25 mouse cellular contexts compared by ENCODE assay signal in the genomic region with DNA sequence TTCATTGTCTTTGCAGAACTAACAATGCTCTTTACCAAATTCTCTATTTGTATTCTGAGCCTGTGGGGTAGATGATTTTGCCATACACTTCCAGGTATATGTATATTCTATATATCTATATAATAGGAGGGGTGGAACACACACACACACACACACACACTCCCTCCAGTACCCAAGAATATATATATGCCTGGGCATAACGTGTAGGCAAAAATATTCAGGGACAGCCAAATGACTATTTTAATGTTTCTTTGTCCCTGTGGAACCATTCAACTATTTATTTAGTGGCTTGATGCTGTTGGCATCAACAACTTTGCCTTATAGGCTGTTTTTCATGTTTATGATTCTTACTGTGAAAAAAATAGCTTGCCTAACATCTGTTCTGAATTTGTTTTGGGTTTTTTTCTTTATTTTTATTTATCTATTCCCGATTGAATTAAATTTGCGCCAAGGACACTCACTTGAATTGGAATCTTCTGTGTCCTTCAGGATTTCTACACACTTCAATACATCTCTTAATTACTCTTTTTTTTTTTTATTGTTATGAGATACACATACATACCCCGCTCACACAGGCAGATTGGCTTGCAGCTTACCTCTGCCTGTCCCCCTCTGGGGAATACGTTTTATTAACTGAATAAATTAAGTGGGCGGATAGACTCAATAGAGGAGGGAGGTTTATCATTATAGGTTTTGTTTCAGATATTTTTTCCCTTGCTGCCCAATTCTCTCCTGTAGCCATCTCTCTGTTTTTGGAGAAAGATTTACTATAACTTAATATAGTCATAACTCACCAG.
DNase-seq lines count a peak whose midpoint lies in the region; ATAC-seq lines count a peak whose summit lies in the region.
"Had no signal": no experiment of that assay in that cellular context is flagged by ENCODE, and none has a peak within 500 bp of the region (broad histone marks: within the 10 kb centered on the region; RNA-seq: fewer than 3 reads in every experiment).

No protein-coding gene starts in this region.

- no peak overlapping the region for H3K4me2 ChIP-seq in midbrain, embryonic 11.5 days
- no peak overlapping the region for H3K4me2 ChIP-seq in hindbrain, embryonic 15.5 days
- H3K4me2 ChIP-seq in midbrain, embryonic 14.5 days (ENCODE audit: low read length) = no peak overlapping the region
- H3K4me2 ChIP-seq in neural tube, embryonic 15.5 days = no peak overlapping the region
- H3K4me2 ChIP-seq: embryonic facial prominence, embryonic 15.5 days; forebrain, embryonic 12.5 days; limb, embryonic 12.5 days; lung, embryonic 14.5 days had no signal

- no peaks in the 10 kb centered on the region for H3K4me1 ChIP-seq in midbrain, embryonic 11.5 days (ENCODE audit: control insufficient read depth, insufficient read depth, low read length)
- peaks cover 3% of the 10 kb centered on the region; the same call in 1 of the 2 replicates for H3K4me1 ChIP-seq in midbrain, embryonic 10.5 days
- H3K4me1 ChIP-seq in hindbrain, embryonic 15.5 days (replicated peaks) = peaks cover 8% of the 10 kb centered on the region
- H3K4me1 ChIP-seq in midbrain, embryonic 14.5 days (ENCODE audit: control insufficient read depth, insufficient read depth, low read length) = peaks cover 7% of the 10 kb centered on the region; the same call in 1 of the 2 replicates
- peaks cover 13% of the 10 kb centered on the region for H3K4me1 ChIP-seq in neural tube, embryonic 15.5 days
- H3K4me1 ChIP-seq: embryonic facial prominence, embryonic 10.5 days; forebrain, embryonic 12.5 days had no signal

- WGBS in midbrain, embryonic 11.5 days = 85% methylated on average over 6 of the region's 6 CpGs
- 86% methylated on average over 6 of the region's 6 CpGs for WGBS in midbrain, embryonic 10.5 days
- 56% methylated on average over 6 of the region's 6 CpGs for WGBS in hindbrain, embryonic 15.5 days
- 56% methylated on average over 6 of the region's 6 CpGs for WGBS in midbrain, embryonic 14.5 days
- WGBS in neural tube, embryonic 15.5 days = 35% methylated on average over 6 of the region's 6 CpGs

- H3K9ac ChIP-seq in midbrain, embryonic 11.5 days (ENCODE audit: low read length) = no peak overlapping the region
- H3K9ac ChIP-seq in hindbrain, embryonic 15.5 days = no peak overlapping the region
- no peak overlapping the region for H3K9ac ChIP-seq in midbrain, embryonic 14.5 days (replicated peaks; ENCODE audit: low read length)
- H3K9ac ChIP-seq in neural tube, embryonic 15.5 days (replicated peaks) = no peak overlapping the region
- H3K9ac ChIP-seq: embryonic facial prominence, embryonic 15.5 days; forebrain, embryonic 12.5 days; forebrain, postnatal 0 days; limb, embryonic 12.5 days; lung, embryonic 14.5 days had no signal

- no peak overlapping the region for H3K4me3 ChIP-seq in midbrain, embryonic 11.5 days (ENCODE audit: low read depth, low read length)
- H3K4me3 ChIP-seq in midbrain, embryonic 10.5 days = no peak overlapping the region
- no peak overlapping the region for H3K4me3 ChIP-seq in hindbrain, embryonic 15.5 days
- H3K4me3 ChIP-seq in midbrain, embryonic 14.5 days (replicated peaks; ENCODE audit: low read depth, low read length) = no peak overlapping the region
- H3K4me3 ChIP-seq in neural tube, embryonic 15.5 days (replicated peaks) = no peak overlapping the region
- H3K4me3 ChIP-seq: embryonic facial prominence, embryonic 10.5 days; embryonic facial prominence, embryonic 15.5 days; forebrain, embryonic 12.5 days; limb, embryonic 12.5 days had no signal

- H3K9me3 ChIP-seq in midbrain, embryonic 11.5 days (ENCODE audit: control insufficient read depth, low read length) = no peaks in the 10 kb centered on the region
- H3K9me3 ChIP-seq in midbrain, embryonic 10.5 days (replicated peaks) = no peaks in the 10 kb centered on the region
- H3K9me3 ChIP-seq in hindbrain, embryonic 15.5 days = no peaks in the 10 kb centered on the region
- no peaks in the 10 kb centered on the region for H3K9me3 ChIP-seq in midbrain, embryonic 14.5 days (ENCODE audit: control insufficient read depth, low read length)
- H3K9me3 ChIP-seq in neural tube, embryonic 15.5 days (replicated peaks) = no peaks in the 10 kb centered on the region
- H3K9me3 ChIP-seq: embryonic facial prominence, embryonic 10.5 days; embryonic facial prominence, embryonic 15.5 days; forebrain, embryonic 12.5 days; limb, embryonic 12.5 days had no signal

- H3K36me3 ChIP-seq in midbrain, embryonic 11.5 days (ENCODE audit: control insufficient read depth, insufficient read depth, low read length) = no peaks in the 10 kb centered on the region
- H3K36me3 ChIP-seq in midbrain, embryonic 10.5 days = no peaks in the 10 kb centered on the region
- H3K36me3 ChIP-seq in hindbrain, embryonic 15.5 days = no peaks in the 10 kb centered on the region
- H3K36me3 ChIP-seq in midbrain, embryonic 14.5 days (ENCODE audit: control insufficient read depth, insufficient read depth, low read length) = no peaks in the 10 kb centered on the region
- no peaks in the 10 kb centered on the region for H3K36me3 ChIP-seq in neural tube, embryonic 15.5 days
- H3K36me3 ChIP-seq: embryonic facial prominence, embryonic 10.5 days; embryonic facial prominence, embryonic 15.5 days; forebrain, embryonic 12.5 days; limb, embryonic 12.5 days had no signal

- peak; percentile 37 for DNase-seq in midbrain, embryonic 11.5 days (ENCODE audit: low spot score, missing footprints)
- no peak for DNase-seq in midbrain, embryonic 10.5 days (ENCODE audit: low spot score)
- DNase-seq in midbrain, embryonic 14.5 days = peak; percentile 65
- no peak for DNase-seq in kidney, postnatal 14 days
- no peak for DNase-seq in lung, adult 18-20 months
- DNase-seq: adrenal gland, adult 2 months; adrenal gland, postnatal 36 days; B cell, adult 2 months; cerebellum, adult 8-10 months; cerebellum, postnatal 25 days; forebrain, postnatal 0 days; heart, postnatal 14 days; kidney, adult 11 months; kidney, postnatal 25 days; lung, embryonic 14.5 days; lung, postnatal 14 days; right cerebral cortex, postnatal 25 days; spleen, adult 18-20 months; thymus, postnatal 14 days had no signal

- H3K27ac ChIP-seq in midbrain, embryonic 11.5 days (ENCODE audit: low read depth, low read length) = no peak overlapping the region
- no peak overlapping the region for H3K27ac ChIP-seq in midbrain, embryonic 10.5 days (replicated peaks)
- H3K27ac ChIP-seq in hindbrain, embryonic 15.5 days (replicated peaks) = peak overlapping the region; percentile 53; the same call in 1 of the 2 replicates
- peak overlapping the region; percentile 42; the same call in 1 of the 2 replicates for H3K27ac ChIP-seq in midbrain, embryonic 14.5 days (replicated peaks; ENCODE audit: low read depth, low read length)
- peak overlapping the region; percentile 85 for H3K27ac ChIP-seq in neural tube, embryonic 15.5 days (replicated peaks)
- H3K27ac ChIP-seq: embryonic facial prominence, embryonic 10.5 days; embryonic facial prominence, embryonic 15.5 days; forebrain, embryonic 12.5 days; limb, embryonic 12.5 days had no signal

- no peaks in the 10 kb centered on the region for H3K27me3 ChIP-seq in midbrain, embryonic 11.5 days (ENCODE audit: control insufficient read depth, insufficient read depth, low read length)
- no peaks in the 10 kb centered on the region for H3K27me3 ChIP-seq in midbrain, embryonic 10.5 days (ENCODE audit: low read depth, poor library complexity, severe bottlenecking)
- no peaks in the 10 kb centered on the region for H3K27me3 ChIP-seq in hindbrain, embryonic 15.5 days
- no peaks in the 10 kb centered on the region for H3K27me3 ChIP-seq in midbrain, embryonic 14.5 days (ENCODE audit: control insufficient read depth, insufficient read depth, low read length)
- no peaks in the 10 kb centered on the region for H3K27me3 ChIP-seq in neural tube, embryonic 15.5 days (replicated peaks)
- H3K27me3 ChIP-seq: embryonic facial prominence, embryonic 15.5 days; forebrain, embryonic 12.5 days; limb, embryonic 12.5 days had no signal

- ATAC-seq in midbrain, embryonic 11.5 days (ENCODE audit: low FRiP score) = no peak
- peak; percentile 80; the same call in 1 of the 2 replicates for ATAC-seq in hindbrain, embryonic 15.5 days (ENCODE audit: low FRiP score, low read depth)
- ATAC-seq in midbrain, embryonic 14.5 days (ENCODE audit: low FRiP score, low TSS enrichment) = no peak
- ATAC-seq in neural tube, embryonic 15.5 days (ENCODE audit: low FRiP score) = peak; percentile 87
- ATAC-seq: forebrain, postnatal 0 days had no signal

Comparison
In these comparisons a context has a peak if more than half of its experiments do, and no peak if none do; other contexts are left out.
1. DNase-seq: peak in midbrain, embryonic 11.5 days (single experiment) and midbrain, embryonic 14.5 days (single experiment); none in midbrain, embryonic 10.5 days (single experiment), kidney, postnatal 14 days (single experiment) and lung, adult 18-20 months (0 of 2).
2. H3K27ac ChIP-seq: peak in hindbrain, embryonic 15.5 days (single experiment), midbrain, embryonic 14.5 days (single experiment) and neural tube, embryonic 15.5 days (single experiment); none in midbrain, embryonic 11.5 days (single experiment) and midbrain, embryonic 10.5 days (single experiment).
3. ATAC-seq: peak in hindbrain, embryonic 15.5 days (single experiment) and neural tube, embryonic 15.5 days (single experiment); none in midbrain, embryonic 11.5 days (single experiment) and midbrain, embryonic 14.5 days (single experiment).